Mouse (Mus musculus) heart, adult 2 months (tissue): ENCODE measurements at regions not wholly inside any gene's neighbourhood (a gene's known extent, or its start where the extent isn't known, plus 50 kb on each side); places are given as distances from the start of the nearest gene placed in this dataset.

ENCODE experiments used
- CTCF ChIP-seq: fragments of 200-600 bp; IDR thresholded peaks from 2 replicates; pipeline ENCODE4 v1.8.1; 2022; ENCODE audit warnings: antibody characterized with exemption, mild to moderate bottlenecking, moderate library complexity
- EP300 ChIP-seq: fragments of 200-500 bp; IDR thresholded peaks from 2 replicates; pipeline ENCODE4 v1.6.1; 2011; ENCODE audit warnings: low read depth, low read length, control low read depth; ENCODE audit not compliant: insufficient read depth
- POLR2A ChIP-seq: fragments of 200-500 bp; IDR thresholded peaks from 2 replicates; pipeline ENCODE4 v1.6.1; 2011; ENCODE audit warnings: mild to moderate bottlenecking, low read depth, low read length, control low read depth; ENCODE audit not compliant: insufficient read depth

GRCm38 (mm10) chr9:69839198-69839597, 78.5 kb upstream of the Foxb1 start:
- no peak for TF ChIP-seq EP300
- TF ChIP-seq POLR2A, result no peak
- TF ChIP-seq CTCF, result no peak
